Mouse (Mus musculus) megakaryocyte, embryonic 14.5 days (primary cell): Measurements from ENCODE around the gene Rnf26. TPM values are rescaled to one million over a fixed set of nuclear protein-coding genes. Genes with fewer than 3 reads are reported as not detected.

Experiments
- H3K27me3 ChIP-seq: replicated peaks from 2 replicates; pipeline ENCODE3; 2012; ENCODE audit warnings: inconsistent platforms
- H3K36me3 ChIP-seq: replicated peaks from 2 replicates; pipeline ENCODE3; 2012; ENCODE audit warnings: low read length, inconsistent platforms, mixed read lengths
- H3K4me1 ChIP-seq: 2 replicates; pipeline ENCODE4 v1.6.1; 2012; ENCODE audit warnings: inconsistent platforms
- H3K4me3 ChIP-seq: replicated peaks from 2 replicates; pipeline ENCODE3; 2012; ENCODE audit warnings: moderate library complexity, mild to moderate bottlenecking, inconsistent platforms
- H3K9me3 ChIP-seq: 2 replicates; pipeline ENCODE4 v1.6.1; 2012; ENCODE audit warnings: inconsistent platforms
- FLI1 ChIP-seq: IDR thresholded peaks from 2 replicates; pipeline ENCODE4 v1.6.1; 2012; ENCODE audit warnings: low read length, inconsistent platforms, mixed read lengths
- GATA1 ChIP-seq: IDR thresholded peaks from 3 replicates; pipeline ENCODE4 v1.6.1; 2012; ENCODE audit warnings: mixed read lengths, low read length, inconsistent platforms, borderline replicate concordance
- polyA plus RNA-seq: library from polyadenylated mRNA; stranded (reverse); fragments of >175 nt; gene quantifications from 2 replicates; pipeline ENCODE4 v1.2.3, GENCODE M21; 2012; ENCODE audit warnings: low replicate concordance; ENCODE audit not compliant: insufficient read depth

Gene Rnf26
- polyA plus RNA-seq, 1 experiment, result 22.2 TPM

- no peaks in the 10 kb centered on the region for H3K36me3 ChIP-seq
- H3K4me3 ChIP-seq, result no peak overlapping the region
- H3K9me3 ChIP-seq, result no peaks in the 10 kb centered on the region
- peaks cover 33% of the 10 kb centered on the region for H3K4me1 ChIP-seq
- no peak for TF ChIP-seq FLI1
- TF ChIP-seq GATA1, result no peak
- peaks cover 80% of the 10 kb centered on the region for H3K27me3 ChIP-seq
These were observed 41.3 kb downstream of the Rnf26 start for GRCm38 (mm10) chr9:44071914-44072598.

- no peaks in the 10 kb centered on the region for H3K36me3 ChIP-seq
- peaks cover 67% of the 10 kb centered on the region for H3K27me3 ChIP-seq
- no peaks in the 10 kb centered on the region for H3K9me3 ChIP-seq
- peak overlapping the region; percentile 46 for H3K4me3 ChIP-seq
- H3K4me1 ChIP-seq, result peaks cover 35% of the 10 kb centered on the region
- TF ChIP-seq GATA1, result no peak
- TF ChIP-seq FLI1, result no peak
These were observed 42.5 kb downstream of the Rnf26 start for GRCm38 (mm10) chr9:44070844-44071231.

GRCm38 (mm10) chr9:44070113-44070843 lies 43.0 kb downstream of the Rnf26 start:
- Histone ChIP-seq H3K9me3 (no peaks in the 10 kb centered on the region), H3K4me3 (no peak overlapping the region), H3K36me3 (no peaks in the 10 kb centered on the region), H3K27me3 (peaks cover 62% of the 10 kb centered on the region), H3K4me1 (peaks cover 35% of the 10 kb centered on the region)
- no peak for TF ChIP-seq GATA1
- TF ChIP-seq FLI1, result no peak

- H3K27me3 ChIP-seq, result peaks cover 54% of the 10 kb centered on the region
- H3K4me3 ChIP-seq, result no peak overlapping the region
- H3K9me3 ChIP-seq, result no peaks in the 10 kb centered on the region
- H3K36me3 ChIP-seq, result no peaks in the 10 kb centered on the region
- TF ChIP-seq FLI1 (no peak), GATA1 (no peak)
- peaks cover 35% of the 10 kb centered on the region for H3K4me1 ChIP-seq
These were observed 44.1 kb downstream of the Rnf26 start for GRCm38 (mm10) chr9:44069252-44069651.

GRCm38 (mm10) chr9:44067960-44068330 lies 45.4 kb downstream of the Rnf26 start:
- Histone ChIP-seq H3K36me3 (no peaks in the 10 kb centered on the region), H3K4me1 (peaks cover 35% of the 10 kb centered on the region), H3K4me3 (no peak overlapping the region), H3K9me3 (no peaks in the 10 kb centered on the region), H3K27me3 (peaks cover 58% of the 10 kb centered on the region)
- TF ChIP-seq FLI1, result no peak
- no peak for TF ChIP-seq GATA1

GRCm38 (mm10) chr9:44067241-44067959 lies 45.9 kb downstream of the Rnf26 start:
- Histone ChIP-seq H3K9me3 (no peaks in the 10 kb centered on the region), H3K36me3 (no peaks in the 10 kb centered on the region), H3K4me1 (peaks cover 33% of the 10 kb centered on the region), H3K4me3 (peak overlapping the region; percentile 94), H3K27me3 (peaks cover 54% of the 10 kb centered on the region)
- TF ChIP-seq FLI1 (no peak), GATA1 (no peak)

GRCm38 (mm10) chr9:44066785-44067225 lies 46.5 kb downstream of the Rnf26 start, which contains the start of gene Usp2:
Gene Usp2, plus strand, starts transcription at chr9:44067021.
- H3K4me1 ChIP-seq, result peaks cover 27% of the 10 kb centered on the region
- no peaks in the 10 kb centered on the region for H3K9me3 ChIP-seq
- H3K36me3 ChIP-seq, result no peaks in the 10 kb centered on the region
- TF ChIP-seq GATA1, result no peak
- no peak for TF ChIP-seq FLI1
- peaks cover 50% of the 10 kb centered on the region for H3K27me3 ChIP-seq
- peak within 1 kb of the TSS; percentile 94 for H3K4me3 ChIP-seq

GRCm38 (mm10) chr9:44065177-44065576 lies 48.1 kb downstream of the Rnf26 start:
- TF ChIP-seq FLI1 (no peak), GATA1 (no peak)
- no peaks in the 10 kb centered on the region for H3K36me3 ChIP-seq
- no peaks in the 10 kb centered on the region for H3K9me3 ChIP-seq
- peaks cover 40% of the 10 kb centered on the region for H3K27me3 ChIP-seq
- H3K4me1 ChIP-seq, result peaks cover 16% of the 10 kb centered on the region
- no peak overlapping the region for H3K4me3 ChIP-seq

- Histone ChIP-seq H3K27me3 (peaks cover 46% of the 10 kb centered on the region), H3K4me1 (no peaks in the 10 kb centered on the region)
- TF ChIP-seq FLI1 (no peak), GATA1 (no peak)
These were observed 54.7 kb downstream of the Rnf26 start for GRCm38 (mm10) chr9:44058606-44059005.

More at GRCm38 (mm10) chr9:44058606-44059005, 54.7 kb downstream of the Rnf26 start:
- Histone ChIP-seq H3K9me3 (peaks cover 17% of the 10 kb centered on the region), H3K4me3 (no peak overlapping the region), H3K36me3 (no peaks in the 10 kb centered on the region)
